Mouse (Mus musculus): ENCODE data around the gene Barhl2.

GRCm38 (mm10) chr5:106447091-106447820 is 10.7 kb downstream of the Barhl2 start:
- TF ChIP-seq CTCF (IDR thresholded peaks at IDR 0.05; ENCODE audit: low read depth) (no peak), EP300 (IDR thresholded peaks at IDR 0.05; ENCODE audit: low read depth) (no peak)
